Mouse (Mus musculus) inflammation-experienced regulatory T-cells (primary cell): ENCODE measurements around the gene Ism2. TPM values are rescaled to one million over a fixed set of nuclear protein-coding genes. Genes with fewer than 3 reads are reported as not detected.

Experiments used
- polyA plus RNA-seq, 2 experiments: library from polyadenylated mRNA; unstranded; fragments of 100-300 nt; shearing (Covaris generic); gene quantifications; one replicate each; pipeline ENCODE4 v1.2.1; 2017

Ism2 gene
- under 1 TPM in 1 of 2 experiments, not detected in 1; 0.29 TPM for polyA plus RNA-seq

DNA sequence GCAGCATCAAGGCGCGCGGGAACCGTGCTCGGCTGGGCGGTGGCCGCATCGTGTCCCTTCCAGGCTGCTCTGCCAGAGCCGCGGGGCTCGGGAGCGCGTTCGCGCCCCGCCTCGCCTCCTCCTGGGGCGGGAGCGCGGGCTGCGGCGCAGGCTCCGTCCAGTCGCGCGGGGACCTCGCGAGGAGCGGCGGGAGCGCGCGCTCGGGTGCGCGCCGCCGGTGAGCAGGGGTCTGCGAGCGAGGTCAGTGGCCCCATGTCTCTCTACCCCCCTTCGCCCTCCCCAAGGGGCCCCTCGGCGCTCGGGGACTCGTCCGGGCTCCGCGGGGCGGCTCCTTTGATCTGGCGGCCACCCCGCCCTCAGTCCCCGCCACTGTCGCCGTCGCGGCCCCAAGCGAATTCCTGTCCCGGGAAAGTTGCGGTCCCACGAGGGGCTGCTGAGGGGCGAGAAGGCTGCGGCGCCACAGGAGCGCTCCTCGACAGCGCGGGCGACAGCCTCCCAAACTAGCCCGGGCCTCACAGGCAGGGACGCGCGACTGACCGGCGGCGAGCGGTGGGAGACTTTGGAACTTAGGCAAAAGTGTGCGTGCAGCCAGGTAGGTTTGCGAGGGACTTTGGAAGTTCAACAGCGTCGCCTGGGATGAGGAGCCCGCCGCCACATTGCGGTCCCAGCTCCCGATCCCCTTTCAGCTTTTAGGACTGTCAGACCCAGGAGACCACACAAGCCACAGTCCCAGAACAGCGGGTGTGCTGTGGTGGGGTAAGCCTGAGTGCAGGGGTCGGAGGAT is at the start of gene Ism2:
TSS of gene Ism2 (minus strand) at position 49 of the 784 bp plus-strand sequence.

DNA sequence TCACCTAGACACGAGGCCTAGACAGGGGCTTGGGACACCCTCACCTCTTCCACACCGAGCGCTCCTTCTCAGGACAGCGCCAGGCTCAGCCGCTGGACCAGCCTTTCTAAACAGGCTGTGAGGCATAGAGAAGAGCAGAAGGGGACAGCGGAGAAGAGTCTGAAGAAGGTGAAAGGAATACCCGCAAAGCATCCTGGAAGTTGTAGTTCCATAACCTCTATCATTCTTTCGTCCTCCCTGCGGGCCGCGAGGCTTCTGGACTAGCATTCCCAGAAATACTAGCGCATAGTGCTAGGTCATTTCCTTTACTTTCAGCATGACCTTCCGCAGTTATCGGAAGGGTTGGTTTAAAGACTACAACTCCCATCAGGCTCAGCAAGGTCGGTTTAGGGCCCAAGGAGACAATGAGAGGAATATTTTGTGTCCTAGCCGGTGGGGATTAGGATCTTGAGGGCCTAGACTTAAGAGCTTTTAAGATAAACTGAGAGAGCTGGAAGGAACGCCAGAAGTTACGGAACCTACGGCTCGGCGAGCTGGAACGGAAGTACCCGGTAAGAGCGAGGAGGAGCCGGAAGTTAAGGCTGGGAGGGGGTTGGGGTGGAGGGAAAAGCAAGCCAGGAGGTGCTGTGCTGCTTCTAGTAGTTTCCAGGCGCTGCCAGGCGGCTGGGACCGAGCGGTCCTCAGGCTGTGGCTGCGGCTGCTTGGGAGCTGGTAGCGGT is 33.2 kb downstream of the Ism2 start, which contains the start of the genes Vipas39 and Ahsa1:
TSS of gene Vipas39 (minus strand) at position 149 of the 719 bp plus-strand sequence.
TSS of gene Ahsa1 (plus strand) at position 372 of the 719 bp plus-strand sequence.

DNA sequence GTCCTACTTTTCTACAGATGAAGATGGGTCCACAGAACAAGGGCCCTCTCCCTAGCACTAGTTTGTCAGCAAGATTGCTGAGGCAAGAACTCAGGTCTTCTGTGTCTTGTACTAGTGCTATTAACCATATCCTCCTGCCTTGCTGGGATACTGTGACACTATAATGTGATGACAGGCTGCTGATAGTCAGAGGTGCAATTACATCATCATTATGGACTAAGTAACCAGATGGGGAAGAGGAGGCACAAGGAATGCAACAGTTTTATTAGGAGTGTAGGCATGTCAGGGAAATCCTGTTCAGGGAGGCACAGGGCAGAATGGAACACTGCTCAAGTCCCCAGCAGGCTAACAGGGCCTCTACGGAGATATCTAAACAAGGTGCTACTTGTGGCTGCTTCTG is 60.9 kb downstream of the Ism2 start, which contains the start of gene Noxred1:
TSS of gene Noxred1 (minus strand) at position 101 of the 400 bp plus-strand sequence.

Other genes starting within 250 kb of the Ism2 start
- gene Ngb, start 197.2 kb downstream of the Ism2 start, polyA plus RNA-seq = under 1 TPM; 0.12 to 0.34 TPM
- 10 to 100 TPM in 1 of 2 experiments, 1 to 10 TPM in 1; 10.0 to 13.2 TPM for gene Gstz1, start 152.5 kb downstream of the Ism2 start, polyA plus RNA-seq
- 1 to 10 TPM; 2.6 to 5.4 TPM for gene Pomt2, start 151.7 kb downstream of the Ism2 start, polyA plus RNA-seq
- gene Samd15, start 100.0 kb downstream of the Ism2 start, polyA plus RNA-seq = 1 to 10 TPM; 3.9 to 4.4 TPM
- 1 to 10 TPM; 5.3 to 7.1 TPM for gene Tmed8, start 99.3 kb downstream of the Ism2 start, polyA plus RNA-seq
- 1 to 10 TPM in 1 of 2 experiments, under 1 TPM in 1; 0.54 to 2.1 TPM for gene Noxred1, start 61.0 kb downstream of the Ism2 start, polyA plus RNA-seq
- 10 to 100 TPM; 24.6 to 35.4 TPM for gene Vipas39, start 33.4 kb downstream of the Ism2 start, polyA plus RNA-seq
- gene Ahsa1, start 33.2 kb downstream of the Ism2 start, polyA plus RNA-seq = 100 to 1,000 TPM; 173 to 190 TPM
- 100 to 1,000 TPM; 146 to 161 TPM for gene Sptlc2, start 88.7 kb upstream of the Ism2 start, polyA plus RNA-seq
- gene Slirp, start 144.2 kb upstream of the Ism2 start, polyA plus RNA-seq = 10 to 100 TPM; 54.1 to 85.4 TPM
- gene Alkbh1, start 144.3 kb upstream of the Ism2 start, polyA plus RNA-seq = 10 to 100 TPM; 65.2 to 78.9 TPM
- 100 to 1,000 TPM; 160 to 197 TPM for gene Snw1, start 172.6 kb upstream of the Ism2 start, polyA plus RNA-seq
- gene Gm5788, start 195.0 kb upstream of the Ism2 start, polyA plus RNA-seq = 1 to 10 TPM in 1 of 2 experiments, not detected in 1; 1.0 TPM
- 1 to 10 TPM in 1 of 2 experiments, under 1 TPM in 1; 0.28 to 2.2 TPM for gene Gm8300, start 214.6 kb upstream of the Ism2 start, polyA plus RNA-seq